Mouse (Mus musculus) heart, adult 18-20 months (tissue): ENCODE measurements at regions not wholly inside any gene's neighbourhood (a gene's known extent, or its start where the extent isn't known, plus 50 kb on each side); places are given as distances from the start of the nearest gene placed in this dataset.

Source experiments
- DNase-seq, 2 experiments: peaks; one replicate each; pipeline ENCODE4 v3.0.0; 2021 to 2022; ENCODE audit warnings: mixed read lengths in 1 of 2

DNA sequence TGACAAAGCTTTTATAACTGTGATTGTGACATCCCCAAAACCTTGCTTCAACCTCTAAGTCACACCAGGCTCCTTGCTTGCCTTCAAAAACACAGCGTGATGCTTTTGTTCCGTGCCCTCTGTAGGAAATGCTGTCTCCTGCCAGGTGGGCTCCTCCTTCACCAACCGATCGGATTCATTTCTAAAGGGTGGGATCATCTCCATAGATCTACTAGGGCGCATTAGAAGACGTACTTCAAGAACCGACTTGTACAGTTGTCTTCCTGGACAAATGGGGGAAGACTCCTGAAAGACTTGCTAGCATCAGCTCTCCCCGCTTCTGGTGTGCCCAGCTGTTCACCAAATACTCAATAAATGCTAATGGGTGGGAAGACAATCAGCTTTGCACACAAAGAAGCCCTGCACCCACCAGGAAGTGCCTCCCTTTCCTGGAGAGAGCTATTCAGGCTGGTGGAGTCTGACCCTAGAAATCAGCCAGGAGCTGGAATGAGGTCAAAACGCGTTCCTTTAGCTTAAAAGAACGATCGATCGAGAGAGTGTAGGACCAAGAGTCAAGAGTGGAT, 53.0 kb downstream of the Hoxa1 start:
- no peak for DNase-seq

DNA sequence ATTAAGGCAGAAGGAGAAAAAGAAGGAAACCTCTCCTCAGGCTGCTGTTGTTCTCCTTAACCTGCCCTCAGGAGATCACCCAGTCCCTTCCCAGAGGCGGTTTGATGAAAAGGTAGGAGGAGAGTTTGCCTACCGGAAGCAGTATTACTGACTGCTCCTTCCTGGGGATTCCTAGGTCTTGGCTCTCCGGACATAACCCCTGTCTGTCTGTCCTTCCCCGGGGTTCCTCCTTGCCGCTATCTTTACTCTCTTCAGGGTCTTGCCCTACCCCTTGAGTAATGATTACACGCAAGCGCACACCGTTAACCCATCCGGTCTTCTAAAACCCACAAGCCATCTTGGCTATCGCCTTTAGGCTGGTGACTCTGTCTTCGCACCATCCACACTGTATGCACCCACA, 54.0 kb downstream of the Hoxa1 start:
- no peak for DNase-seq

DNA sequence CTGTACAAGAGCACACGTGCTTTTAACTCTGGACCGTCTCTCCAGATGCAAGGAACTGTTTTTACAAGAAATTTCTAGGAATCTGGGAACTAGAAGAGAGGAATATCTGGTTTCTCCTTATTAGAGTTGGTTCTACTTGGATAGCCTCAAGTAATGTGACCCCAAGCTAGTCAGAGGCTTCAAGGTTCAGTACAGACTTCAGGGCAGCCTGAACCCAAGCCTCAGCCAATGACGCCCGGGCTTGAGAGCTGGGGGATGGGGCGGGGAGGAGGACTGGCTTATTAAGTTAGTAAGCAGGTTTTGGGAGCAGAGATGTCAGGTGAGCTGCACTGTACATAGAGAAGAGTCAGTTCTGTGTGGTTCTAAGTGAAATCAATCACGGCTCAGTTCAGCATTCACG, 54.5 kb downstream of the Hoxa1 start:
- no peak for DNase-seq

DNA sequence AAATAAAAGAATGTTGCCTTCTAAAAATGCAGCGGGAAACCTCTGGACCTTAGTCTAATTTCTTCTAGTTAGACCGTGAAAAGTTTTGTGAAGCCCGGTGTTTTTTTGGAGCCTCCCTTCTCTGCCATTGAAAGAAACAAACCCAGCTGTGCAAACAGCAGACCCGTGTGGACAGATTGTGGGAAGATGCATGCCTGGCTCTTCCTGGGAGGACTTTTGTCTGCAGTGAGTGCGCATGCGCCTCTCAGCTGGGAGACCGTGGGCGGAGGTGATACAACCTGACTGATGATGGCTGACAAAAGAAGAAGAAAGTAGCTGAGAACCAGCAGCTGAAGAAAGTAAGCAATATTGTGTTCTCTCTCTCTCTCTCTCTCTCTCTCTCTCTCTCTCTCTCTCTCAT, 55.4 kb downstream of the Hoxa1 start:
- peak; percentile 15 to 17 for DNase-seq

DNA sequence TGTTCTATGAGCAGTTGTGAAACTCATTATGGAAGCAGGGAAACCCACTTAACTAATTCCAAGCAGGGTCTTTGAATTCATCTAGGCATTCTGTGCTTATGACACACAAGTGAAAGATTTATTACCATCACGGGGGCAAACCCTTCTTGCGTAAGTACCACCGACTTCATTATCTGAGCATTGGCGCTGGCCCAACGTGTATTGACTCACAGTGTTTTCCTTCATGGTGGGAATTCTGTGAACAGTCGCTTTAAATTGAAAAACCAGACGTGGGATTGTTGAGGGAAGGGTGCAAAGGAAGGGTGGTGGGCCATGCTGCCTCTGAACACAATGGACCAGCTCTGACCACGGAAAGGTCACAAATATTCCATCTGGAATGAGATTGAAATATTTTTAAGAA, 55.9 kb downstream of the Hoxa1 start:
- peak; percentile 40 to 44 for DNase-seq

DNA sequence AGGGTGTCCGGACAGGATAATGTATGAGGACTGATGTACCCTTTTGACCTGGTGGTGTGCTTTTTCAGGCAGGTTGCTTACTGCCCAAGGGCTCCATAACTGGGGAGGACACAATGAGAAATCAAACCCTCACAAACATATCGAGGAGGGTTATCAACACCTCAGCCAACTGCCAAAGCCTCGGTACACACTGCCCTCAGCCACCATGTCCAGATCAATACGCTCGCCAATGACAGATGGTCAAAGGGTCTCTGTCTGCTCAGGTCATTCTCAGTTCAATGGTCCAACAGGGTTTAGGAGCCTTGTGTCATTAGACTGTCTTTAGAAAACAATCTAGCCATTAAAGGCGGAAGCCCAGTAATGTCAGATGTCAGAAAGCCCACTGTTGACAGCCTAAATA, 56.9 kb downstream of the Hoxa1 start:
- DNase-seq = no peak

DNA sequence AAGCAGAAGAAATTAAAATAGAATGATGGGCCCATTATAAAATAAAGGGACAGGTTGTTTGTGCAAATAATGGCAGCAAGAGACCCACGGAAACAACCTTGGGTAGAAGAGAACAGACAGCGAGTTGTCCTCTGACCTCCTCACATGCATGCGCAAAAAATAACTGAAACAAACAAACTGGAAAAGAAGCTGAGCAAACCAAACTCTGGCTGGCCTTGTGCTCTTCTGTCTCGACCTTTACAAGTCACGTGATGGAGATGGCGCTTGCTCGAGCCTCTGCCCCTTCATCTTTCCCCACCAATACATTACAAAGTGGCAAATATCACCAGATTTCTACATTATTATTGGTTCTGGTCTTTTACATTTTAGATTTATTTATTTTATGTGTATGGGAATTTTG, 59.3 kb downstream of the Hoxa1 start:
- DNase-seq = no peak

DNA sequence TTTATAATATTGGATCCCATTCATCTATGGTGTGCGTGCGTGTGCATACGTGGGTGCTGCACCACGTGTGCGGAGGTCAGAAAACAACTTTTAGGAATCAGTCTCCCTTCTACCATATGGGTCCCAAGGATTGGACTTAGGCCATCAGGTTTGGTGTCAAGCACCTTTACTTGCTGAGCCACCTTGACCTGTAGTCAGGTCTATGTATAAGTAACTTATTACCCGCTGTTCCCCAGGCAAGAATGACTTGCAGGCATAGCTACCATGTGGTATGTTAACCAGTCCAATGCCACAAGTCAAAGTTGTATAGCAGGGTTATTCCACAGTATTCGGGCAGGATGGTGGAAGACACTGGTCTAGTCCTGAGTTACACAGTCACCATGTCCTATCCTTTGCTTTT, 62.5 kb downstream of the Hoxa1 start:
- DNase-seq = no peak

DNA sequence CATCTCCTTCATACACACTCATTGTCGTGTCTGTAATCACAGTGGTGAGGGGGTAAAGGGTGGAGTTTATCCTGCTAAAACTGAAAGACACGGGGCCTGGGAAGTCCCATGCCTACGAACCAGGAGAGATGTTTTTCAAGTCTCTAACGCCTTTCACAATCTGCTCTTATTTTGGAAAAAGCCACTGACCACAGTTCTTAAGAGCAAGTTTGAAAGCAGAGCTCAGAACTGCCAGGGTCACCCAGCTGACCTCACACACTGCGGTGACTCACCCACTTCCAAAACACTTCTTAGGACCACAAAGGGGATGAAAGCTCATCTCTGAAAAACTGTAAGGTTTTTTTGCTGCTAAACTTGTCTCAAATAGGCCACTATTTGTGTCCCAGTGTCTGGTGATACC, 66.7 kb downstream of the Hoxa1 start:
- no peak for DNase-seq

DNA sequence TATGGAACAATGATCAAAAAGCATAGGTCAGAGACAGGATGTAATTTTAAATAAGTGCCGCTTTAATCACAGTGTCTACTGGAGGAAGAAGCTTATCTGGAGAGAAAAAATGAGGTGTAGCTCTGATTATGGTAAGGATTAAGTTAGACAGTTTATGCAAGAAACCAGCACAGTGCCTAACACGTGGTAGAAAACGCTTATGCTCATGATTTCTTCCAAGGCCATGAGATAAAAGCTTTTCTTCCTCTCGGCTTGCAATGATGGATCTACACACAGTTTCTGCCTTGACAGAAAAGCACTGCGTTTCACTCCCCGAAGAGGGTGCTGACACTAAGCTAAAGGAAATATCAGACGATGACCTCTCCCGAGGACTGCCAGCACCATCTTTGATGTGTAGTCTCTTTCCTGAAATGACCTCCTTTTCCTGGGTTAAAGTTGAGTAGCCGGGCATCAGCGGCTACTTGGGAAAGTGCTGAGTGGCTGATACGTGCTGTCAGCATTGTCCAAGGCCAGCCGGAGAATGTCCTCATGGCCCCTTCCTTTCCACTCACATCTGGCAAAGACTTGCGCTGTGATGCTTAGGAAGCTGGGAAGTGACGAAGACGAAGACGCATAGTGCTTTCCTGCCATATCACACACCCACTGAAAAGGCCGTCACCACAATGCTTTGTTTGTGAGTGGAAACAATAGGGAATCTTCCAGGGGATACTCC, 72.0 kb downstream of the Hoxa1 start:
- peak; percentile 25 to 68 for DNase-seq

DNA sequence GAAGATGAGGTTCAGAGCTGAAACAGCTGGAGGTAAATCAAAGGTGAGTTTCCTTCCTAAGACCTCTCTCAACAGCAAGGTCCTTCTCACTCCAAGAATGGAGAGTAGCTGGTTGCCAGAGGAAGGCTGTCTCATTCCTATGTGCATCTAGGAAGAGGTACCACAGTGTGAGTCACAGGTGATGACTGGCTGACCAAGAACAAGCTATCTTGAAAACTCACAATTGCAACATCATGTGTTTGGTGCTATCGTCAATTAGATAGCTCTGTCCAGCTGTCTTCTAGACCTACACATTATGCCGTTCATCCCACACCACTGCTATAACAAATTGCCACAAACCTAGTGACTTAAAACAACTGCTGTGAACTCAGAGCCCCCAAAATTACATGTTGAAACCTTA, 72.3 kb upstream of the Skap2 start:
- no peak for DNase-seq

DNA sequence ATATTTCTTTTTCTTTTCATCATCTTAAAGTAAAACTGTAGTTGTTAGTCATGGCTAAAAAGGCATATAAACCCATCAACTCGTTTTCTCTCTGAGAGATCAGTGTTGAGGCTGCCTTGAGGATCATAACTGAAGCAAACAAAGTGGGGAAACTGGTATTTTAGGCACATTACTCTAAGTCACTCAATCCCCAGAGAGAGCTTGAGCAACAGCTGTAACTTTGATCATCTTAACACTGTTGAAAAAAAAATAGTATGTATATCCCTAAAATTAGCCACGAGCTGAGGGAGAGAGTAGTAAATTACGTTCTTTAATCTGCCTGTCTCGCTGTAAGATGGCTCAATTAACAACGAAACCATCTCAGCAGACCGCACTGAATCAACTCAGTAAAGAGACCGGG, 67.2 kb upstream of the Skap2 start:
- no peak for DNase-seq

DNA sequence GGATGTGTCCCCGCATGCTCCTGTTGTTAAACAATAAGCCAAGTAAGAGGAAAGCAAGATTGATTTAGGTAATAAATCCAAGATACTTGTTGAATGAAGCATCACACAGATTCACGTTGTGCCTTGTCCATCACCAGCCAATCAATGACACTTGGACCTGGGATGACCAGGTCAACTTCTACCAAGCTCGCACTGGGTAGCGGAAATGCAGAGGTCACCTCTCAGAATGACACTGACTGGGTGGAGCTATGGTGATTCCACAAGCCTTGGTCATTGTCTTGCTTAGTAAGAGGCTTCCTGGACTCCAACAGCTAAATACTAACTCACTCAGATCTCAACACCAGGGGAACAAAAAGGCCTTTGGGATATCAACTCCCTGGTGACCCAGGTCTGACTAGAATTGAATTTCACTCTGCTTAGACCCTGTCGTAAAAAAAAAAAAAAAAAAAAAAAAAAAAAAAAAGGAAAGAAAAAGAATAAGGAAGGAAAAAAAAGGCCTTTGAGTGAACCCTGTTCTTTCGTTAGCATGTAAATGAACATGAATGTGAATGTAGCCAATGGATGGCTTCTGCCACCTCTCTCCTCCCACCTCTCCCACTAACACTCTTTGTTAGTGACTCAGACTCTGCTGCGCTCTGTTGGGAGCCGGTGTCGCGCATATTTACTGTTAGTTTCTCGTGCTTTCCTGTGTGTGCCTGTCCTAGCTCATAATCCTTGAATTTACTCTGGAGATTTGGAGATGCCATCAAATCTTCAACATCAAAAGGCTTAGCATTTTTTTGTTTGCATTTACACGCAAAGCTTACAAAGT, 66.4 kb upstream of the Skap2 start:
- DNase-seq = no peak

DNA sequence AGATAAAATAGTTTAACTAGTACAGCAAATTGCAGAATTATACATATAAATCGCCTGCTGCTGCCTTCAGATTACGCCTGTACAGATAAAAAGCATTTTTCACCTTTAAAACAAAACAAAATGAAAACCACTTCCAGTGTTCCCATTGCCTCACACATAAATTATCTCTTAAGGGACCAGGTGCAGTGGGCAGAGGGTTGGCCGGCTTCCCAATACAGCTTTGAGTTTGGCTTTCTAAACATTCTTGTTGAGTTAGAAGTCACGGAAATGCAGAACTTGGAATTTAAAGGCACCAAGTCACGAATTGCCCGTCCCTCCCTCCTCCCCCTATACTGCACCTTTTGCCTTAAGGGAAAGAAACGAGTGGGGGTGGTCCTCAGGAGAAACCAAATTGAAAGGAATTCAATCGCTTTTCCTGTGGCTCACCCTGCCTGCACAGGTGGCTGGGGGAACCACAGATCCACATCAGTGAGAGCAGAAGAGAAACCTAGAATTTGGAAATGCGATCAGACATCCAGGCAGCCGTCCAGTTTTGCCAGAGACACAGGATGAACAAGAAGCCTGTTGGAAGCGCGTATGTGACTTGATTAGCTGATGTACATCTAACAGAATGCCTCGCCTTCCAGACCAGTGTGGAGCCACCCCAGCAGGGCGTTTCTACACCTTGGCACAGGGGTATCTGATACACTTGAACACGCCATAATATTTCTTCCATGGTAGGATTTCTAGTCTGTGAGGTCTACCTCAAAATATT, 64.0 kb upstream of the Skap2 start:
- no peak for DNase-seq

DNA sequence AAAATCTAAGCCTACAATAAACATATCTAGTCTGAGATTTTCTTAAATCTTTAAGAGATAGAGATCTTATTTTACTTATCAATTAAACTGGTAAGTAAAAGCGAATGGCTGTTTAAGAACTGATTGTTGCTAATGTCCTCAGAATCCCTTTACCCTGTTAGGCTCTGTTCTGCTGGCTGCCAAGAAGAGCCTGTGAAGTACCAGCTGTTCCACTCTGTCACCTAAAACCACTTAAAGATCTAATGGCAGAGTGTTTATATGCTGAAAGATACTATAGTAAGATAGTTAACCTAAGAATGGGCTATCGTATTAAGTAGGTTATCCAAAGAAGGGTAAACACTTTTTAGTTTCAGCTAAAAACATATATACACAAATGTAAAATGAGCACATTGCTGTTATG, 62.6 kb upstream of the Skap2 start:
- DNase-seq = no peak

DNA sequence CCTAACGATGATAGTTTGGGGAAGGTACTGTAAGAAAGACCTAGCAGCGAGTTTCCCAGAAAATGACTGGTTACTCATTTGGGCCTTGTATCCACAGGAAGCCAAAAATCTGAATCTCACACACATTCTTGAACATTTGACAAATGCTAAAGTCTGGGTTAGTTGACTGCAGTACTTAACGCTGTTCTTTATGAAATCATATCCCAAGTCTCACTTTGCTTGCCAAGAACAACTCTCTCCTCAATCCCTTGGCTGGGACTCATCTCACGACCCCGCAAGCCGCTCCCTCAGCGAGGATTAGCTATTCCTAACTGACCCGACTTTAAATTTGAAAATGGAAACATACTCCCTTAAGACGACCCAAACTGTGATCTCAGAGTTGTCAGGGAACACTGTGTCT, 54.8 kb upstream of the Skap2 start:
- DNase-seq = peak in 1 of 2 experiments; percentile 14

DNA sequence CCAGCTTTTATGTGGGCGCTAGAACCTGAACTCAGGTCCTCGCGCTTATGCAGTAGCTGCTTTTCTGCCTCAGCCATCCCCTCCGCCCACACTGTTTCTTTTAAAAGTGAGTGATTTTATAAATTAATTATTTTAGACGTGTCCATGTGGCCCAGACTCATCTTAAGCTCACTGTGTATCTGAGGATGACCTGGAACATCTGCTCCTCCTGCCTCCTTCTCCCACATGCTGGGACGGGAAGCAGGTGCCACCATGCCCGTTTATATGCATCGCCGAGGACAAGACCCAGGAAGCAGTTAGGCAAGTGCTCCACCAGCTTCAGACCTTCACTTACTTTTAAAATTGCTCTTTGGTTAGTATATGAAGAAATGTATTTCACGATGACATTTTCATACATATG, 53.3 kb upstream of the Skap2 start:
- no peak for DNase-seq

DNA sequence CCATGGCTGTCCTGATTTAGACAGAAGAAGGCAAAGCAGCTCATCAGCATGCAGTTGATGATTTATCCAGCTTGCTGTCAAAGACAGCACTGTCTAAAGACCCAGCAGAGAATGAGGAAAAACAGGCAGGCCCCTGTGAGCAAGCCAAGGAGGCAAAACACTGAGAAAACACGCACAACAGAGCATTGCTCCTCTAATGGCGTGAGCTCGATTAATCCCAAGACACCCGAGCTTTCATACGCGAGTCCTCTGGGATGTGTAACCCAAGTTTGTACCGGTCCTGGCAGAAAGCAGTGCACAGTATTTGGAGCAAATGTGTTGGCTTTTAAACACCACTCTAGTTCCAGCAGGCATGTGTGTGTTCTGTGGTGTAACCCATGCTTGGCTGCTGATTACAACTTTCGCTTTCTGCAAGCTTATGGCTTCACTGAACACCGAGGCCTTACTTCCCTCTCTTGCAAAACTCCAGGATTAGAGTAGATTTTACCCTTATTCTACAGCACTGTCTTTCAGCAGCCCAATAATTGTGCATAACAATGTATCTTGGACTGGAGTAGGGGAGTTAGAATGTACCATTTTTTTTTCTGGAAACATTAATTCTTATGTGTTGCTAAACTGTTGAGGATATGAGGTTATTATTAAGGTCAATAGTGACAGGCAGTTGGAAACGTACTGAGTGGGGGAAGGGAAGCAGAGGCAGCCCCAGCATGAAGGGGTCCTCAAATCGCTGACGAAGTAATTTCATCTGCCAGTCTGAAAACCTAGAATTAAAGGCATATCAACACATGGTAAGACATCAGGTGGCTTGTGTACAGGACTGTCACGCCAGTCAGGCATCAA, 52.0 kb upstream of the Skap2 start:
- DNase-seq = peak; percentile 57 to 62
